Mouse (Mus musculus) thymus, adult 2 months (tissue): ENCODE measurements around the gene H2al3.

Experiments used
- CTCF ChIP-seq: fragments of 200-500 bp; IDR thresholded peaks from 2 replicates; pipeline ENCODE4 v1.5.1; 2012; ENCODE audit warnings: mild to moderate bottlenecking, control low read depth, low read length, moderate library complexity, borderline replicate concordance; ENCODE audit not compliant: control insufficient read depth, poor library complexity, insufficient read depth; ENCODE audit errors: extremely low read depth
- POLR2A ChIP-seq: fragments of 200-500 bp; IDR thresholded peaks from 2 replicates; pipeline ENCODE4 v1.6.1; 2012; ENCODE audit warnings: mild to moderate bottlenecking, low read length, control low read depth, moderate library complexity; ENCODE audit not compliant: control insufficient read depth, poor library complexity, insufficient read depth; ENCODE audit errors: extremely low read depth

DNA sequence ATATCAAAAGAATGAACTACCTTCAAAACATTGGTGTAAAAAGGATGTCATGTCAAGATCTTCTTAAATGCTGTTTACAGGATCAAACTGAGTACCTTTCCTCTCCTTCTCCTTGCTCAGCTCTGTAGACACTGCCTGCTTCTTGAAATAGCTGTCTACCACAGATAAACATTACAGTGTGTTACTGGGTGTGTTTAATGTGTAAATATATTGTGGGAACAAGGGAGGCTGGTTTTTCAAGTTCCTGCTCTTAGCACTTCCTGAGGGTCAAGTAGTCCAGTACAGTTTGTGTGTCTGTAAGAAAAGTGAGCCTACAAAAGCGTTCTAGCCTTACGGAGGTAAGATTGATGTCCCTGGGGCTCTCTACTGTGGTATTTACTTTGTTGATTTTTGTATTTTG is 12.4 kb downstream of the H2al3 start:
- TF ChIP-seq POLR2A (no peak), CTCF (no peak)
